Mouse (Mus musculus) natural killer cell, adult 2 months (primary cell): ENCODE measurements around the gene Uhrf1bp1.

Experiments
- DNase-seq, 2 experiments: peaks; one replicate each; pipeline ENCODE4 v3.0.0; 2022; ENCODE audit warnings: low spot score in 2 of 2

Gene Uhrf1bp1

DNA sequence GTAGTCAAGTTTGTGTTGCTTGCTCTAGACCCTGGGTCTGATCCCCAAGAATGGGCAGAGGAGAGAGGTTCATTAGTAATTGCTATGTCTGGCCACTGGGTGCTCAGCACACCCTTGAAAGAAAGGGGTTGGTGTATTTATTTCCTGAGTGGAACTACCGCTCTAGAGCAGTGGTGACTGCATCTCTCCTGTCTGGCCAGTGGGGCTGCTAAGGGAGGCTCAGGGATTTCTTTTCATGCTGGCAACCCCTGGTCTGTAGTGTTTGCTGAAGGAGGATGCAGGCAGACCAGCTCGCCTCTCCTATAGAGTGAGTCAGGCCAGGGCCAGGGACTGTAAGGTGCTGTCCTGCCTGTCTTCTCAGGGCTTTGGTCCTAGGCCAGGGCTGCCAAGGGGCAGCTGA, 90.9 kb downstream of the Uhrf1bp1 start:
- DNase-seq = no peak
